Mouse (Mus musculus): ENCODE results near the gene Pparg.
A peak's percentile ranks its signal among the peaks of the same experiment; 100 is the strongest.

Gene Pparg

GRCm38 (mm10) chr6:115465876-115466275, 105.1 kb downstream of the Pparg start:
- DNase-seq: no peak

- DNase-seq: no peak
These were observed 105.8 kb downstream of the Pparg start for GRCm38 (mm10) chr6:115466601-115467000.

DNA sequence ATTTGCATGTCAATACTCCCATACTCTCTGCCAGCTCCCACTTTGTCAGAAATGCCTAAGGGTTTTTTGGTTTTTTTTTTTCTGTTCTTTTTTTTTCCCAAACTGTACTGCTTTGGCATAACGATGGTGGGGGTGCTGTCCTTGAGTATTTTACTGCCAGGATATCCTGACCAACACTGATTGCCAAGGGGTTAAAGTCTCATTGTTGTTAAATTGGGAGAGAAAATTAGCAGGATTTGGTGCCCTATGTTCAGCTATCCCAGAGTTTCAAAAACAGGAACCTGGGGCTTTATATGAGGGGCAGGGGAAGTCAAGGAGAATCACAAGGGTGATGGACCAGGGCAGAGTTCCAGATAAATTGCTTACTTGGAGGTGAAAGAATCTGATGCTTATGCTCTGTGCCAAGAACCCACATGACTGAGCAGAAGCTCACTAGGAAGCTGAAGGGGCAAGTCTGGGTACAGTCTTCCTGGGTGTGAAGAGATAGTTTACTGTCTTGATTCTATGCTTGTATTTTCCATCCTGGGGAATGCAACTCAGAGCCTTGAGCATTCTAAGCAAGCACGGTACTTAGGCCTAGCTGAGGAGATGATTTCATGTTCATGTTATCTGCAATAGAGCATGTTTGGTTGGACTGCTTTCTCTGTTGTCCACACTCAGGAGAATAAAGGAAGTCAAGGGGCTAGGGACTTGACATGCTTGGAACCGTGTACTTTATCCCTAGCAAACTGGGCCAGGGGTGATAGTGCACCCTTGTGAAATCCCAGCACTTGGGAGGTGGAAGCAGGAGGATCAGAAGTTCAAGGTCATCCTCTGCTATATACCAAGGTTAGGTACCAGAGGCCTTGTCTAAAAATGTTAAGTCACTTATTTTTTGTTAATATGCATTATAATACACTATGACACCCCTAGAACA, 109.2 kb downstream of the Pparg start:
- no peak for DNase-seq

DNA sequence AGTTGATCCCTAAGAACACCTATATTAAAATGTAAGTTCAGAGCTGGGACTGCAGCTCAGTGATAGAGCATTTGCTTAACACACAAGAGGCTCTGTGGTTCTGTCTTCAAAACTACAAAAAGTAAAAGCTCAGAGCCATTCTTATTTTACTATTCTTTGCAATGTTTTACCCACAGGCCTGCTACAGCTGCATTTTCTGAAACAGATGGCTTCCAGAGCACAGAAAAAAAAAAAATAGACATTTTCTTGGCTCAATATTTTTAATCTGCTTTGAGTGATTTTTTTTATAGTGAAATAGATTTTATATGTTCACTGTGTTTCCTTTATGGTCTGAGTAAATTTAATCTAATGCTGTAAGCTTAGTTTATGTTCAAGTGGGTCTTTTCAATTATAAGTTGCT, 111.2 kb downstream of the Pparg start:
- no peak for DNase-seq

DNA sequence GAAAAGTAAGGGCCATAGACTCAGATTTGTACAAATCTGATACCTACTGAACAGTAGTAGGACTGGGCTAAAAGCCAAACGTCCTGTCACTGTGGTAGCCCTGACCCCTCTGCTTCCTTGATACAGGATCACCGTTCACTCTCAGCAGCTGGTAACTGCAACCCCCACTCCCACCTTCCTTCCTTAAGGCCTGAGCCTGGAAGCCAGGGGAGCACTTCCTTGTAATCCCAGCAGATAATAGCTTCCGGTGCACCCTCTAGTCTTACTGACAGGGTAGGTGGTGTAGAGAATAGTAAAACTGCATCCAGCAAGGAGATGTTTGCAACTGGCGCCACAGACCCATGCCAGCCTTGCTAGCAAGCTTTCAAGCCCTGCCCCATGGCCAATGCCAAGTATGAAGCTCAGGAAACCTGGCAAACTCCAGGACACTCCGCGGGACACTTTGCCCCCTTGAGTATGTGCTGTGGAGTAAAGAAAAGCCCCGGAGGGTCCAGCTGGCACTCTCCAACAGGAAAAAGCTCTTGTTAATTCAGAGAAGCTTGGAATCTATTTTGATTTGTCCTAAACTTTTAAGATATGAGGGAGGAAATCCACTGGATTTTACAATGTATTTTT, 116.4 kb downstream of the Pparg start:
- DNase-seq: no peak

GRCm38 (mm10) chr6:115479963-115480321, 119.2 kb downstream of the Pparg start:
- DNase-seq: no peak

GRCm38 (mm10) chr6:115480322-115481017, 119.7 kb downstream of the Pparg start:
- DNase-seq: no peak

DNA sequence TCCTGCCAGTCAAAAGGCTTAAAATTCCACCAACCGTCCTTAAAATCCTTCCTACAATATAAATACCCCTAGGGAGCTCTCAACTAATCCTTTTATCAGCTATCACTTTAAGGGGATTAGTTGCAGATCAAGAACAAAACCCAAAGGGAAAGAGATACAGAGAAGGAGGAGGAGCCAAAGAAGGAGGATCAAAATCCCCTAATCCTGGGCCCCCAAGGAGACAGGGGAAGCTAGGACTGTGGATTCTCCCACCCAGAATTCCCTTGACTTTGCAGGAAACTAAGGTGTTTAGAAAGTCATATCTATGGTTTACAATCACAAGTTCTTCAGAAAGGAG, 120.2 kb downstream of the Pparg start:
- no peak for DNase-seq

DNA sequence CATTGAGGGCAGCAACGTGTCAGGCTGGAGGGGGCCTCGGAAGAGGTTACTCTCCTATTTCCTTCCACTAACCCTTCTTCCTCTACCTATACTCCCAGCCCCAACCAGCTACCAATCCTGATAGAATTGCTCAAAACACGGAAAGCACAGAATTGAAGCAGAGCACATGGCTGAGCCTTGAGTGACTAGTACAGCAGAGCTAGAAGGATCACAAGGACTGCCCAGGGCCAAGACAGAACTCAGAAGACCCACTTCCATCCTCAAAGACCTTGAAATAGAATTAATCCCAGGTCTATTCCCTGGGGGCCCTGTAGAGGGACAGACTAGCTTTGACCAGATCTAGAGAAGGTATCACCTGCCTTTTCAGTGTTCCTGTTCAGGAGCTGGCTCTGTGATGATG, 120.9 kb downstream of the Pparg start:
- no peak for DNase-seq

- DNase-seq: no peak
These were observed 124.9 kb downstream of the Pparg start for GRCm38 (mm10) chr6:115485635-115486034.

- DNase-seq: no peak
These were observed 129.1 kb downstream of the Pparg start for GRCm38 (mm10) chr6:115489831-115490230.

GRCm38 (mm10) chr6:115492952-115493613, 132.3 kb downstream of the Pparg start:
- peak; percentile 59 for DNase-seq

DNA sequence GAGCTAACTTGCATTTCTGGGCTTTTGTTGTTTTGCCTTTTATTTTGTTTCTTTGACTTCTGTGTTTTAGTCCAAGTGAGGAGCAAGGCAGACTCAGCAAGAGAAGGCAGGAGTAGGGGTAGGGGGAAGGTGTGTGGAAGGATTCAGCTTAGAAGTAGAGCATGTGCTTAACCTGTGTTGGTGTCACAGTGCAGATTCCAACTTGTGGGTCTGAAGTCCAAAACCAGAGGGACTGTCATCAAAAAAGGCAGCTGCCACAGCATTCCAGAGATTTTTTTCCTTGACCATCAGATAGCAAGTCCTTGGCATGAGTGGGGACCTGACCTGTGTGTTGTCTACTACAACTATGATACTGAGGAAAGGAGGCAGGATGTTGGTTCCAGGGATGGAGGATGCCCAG, 133.1 kb downstream of the Pparg start:
- DNase-seq: no peak

DNA sequence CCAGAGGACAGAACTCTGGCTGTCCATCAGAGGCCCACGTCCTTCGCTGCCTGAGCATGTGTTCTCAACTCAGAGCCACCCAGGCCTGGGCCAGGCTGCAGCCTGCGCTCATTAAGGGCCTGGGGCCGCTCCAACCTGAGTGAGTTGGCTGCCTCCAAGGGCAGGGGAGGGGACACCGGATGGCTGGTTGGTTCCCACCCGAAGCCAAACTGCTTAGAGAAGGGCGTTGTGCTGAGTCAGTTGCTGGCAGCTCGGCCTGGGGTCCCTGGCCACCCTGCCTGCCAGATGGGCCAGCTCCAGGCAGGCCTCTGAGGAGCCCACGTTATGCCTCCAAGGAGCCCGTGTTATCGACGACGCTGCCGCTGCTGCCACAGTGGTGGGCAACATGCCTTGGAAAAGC, 138.8 kb downstream of the Pparg start:
- no peak for DNase-seq

DNA sequence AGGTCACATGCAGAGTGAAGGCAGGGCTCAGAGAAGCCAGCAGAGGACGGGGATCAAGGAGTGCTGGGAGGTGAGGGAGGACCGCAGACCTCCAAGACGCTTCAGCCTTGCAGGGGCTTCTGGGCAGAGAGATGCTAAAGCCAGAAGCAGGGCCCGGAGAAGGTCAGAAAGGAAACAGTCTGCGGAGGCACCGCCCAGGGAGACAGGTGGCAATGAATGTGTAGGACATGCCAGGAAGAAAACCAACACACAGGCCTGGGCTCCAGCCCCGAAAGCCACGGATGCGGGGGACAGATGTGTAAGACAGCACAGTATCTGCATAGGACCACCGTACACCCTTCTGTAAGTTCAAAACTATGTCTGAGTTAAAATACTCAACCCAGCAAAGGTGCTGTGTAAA, 139.5 kb downstream of the Pparg start:
- no peak for DNase-seq

DNA sequence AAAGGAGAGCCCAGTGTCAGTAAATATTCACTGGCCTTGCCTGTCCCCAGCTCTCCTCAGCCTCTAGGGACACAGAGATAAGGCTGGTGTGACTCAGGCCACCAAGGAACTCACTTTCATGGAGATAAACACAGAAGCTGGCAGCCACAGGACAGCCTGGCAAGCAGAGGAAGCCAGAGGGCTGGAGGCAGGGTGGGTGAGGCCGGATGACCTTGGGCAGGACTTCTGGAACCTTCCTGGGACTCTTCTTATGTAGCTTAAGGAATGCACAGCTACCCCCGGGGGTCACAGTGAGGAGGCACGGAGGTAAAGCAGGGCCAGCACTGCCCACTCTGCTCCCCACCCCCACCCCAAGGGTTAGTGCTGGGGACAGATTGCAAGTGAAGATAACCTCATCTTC, 140.4 kb downstream of the Pparg start:
- no peak for DNase-seq

GRCm38 (mm10) chr6:115503038-115503437, 142.3 kb downstream of the Pparg start:
- no peak for DNase-seq

GRCm38 (mm10) chr6:115503549-115504159, 142.9 kb downstream of the Pparg start:
- no peak for DNase-seq

DNA sequence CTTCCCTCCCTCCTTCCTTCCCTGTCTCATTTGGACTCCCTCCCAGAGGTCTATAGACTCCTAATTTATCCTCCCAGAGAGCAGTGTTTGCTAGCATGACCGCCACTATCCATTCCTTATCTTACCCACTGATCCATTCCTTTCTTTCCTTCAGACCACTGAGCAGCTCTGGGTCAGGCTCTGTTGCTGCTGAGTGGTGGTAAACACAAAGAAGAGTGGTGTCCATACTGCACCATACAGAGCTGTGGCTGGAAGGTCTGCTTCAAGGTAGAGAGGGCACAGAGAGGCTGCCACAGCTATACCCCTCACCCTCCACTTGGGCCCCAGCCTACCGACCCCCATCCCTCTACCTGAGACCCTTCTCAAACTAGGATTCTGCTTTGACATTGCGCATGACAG, 143.4 kb downstream of the Pparg start:
- DNase-seq: no peak

GRCm38 (mm10) chr6:115504915-115505314, 144.2 kb downstream of the Pparg start:
- DNase-seq: no peak

- no peak for DNase-seq
These were observed 145.7 kb downstream of the Pparg start for GRCm38 (mm10) chr6:115506425-115506824.

DNA sequence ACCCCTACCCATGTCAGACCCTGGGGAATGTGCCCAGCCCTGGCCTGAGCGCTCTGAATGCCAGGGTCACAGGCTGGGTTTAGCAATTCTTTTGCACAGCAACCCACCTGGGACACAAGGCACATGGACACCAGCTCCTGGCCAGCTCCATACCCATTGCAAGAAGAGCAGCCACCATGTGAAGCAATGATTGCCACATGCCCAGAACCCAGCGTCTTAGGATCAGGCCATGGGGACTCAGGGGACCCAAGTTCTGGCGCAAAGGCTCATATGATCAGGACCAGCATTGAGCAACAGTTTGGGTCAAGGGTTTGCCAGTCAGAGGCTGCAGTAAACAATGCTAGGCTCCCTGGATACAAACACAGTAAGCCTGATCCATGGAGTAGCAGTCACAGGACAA, 150.7 kb downstream of the Pparg start:
- no peak for DNase-seq

DNA sequence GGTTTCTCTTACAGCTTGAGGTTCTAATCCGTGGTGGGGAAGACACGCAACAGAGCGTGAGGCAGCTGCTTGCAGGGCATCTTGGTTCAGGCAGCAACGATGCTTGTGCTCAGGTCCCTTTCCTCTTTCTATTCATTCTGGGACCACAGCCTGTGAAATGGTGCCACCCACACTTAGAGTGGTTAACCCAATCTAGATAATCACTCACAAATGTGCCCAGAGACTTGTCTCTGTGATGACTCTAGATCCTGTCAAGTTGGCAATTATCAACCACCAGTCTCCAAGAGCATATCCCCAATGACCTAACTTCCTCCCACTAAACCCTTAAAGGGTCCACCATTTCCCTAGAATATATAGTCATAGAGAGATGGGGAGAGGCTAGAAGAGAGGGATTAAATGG, 152.5 kb downstream of the Pparg start:
- DNase-seq: no peak
